ENCODE assay signal across 24 mouse cellular contexts in genomic region chr6:94149800-94150199, GRCm38 (mm10).
DNase-seq lines count a peak whose midpoint lies in the region; ATAC-seq and TF ChIP-seq lines count a peak whose summit lies in the region.
"Had no signal": no experiment of that assay in that cellular context is flagged by ENCODE, and none has a peak within 500 bp of the region (broad histone marks: within the 10 kb centered on the region; RNA-seq: fewer than 3 reads in every experiment).

No protein-coding gene starts in this region.

- no peaks in the 10 kb centered on the region for H3K36me3 ChIP-seq in hindbrain, postnatal 0 days (ENCODE audit: insufficient read depth, low read length)
- H3K36me3 ChIP-seq in hindbrain, embryonic 14.5 days (replicated peaks; ENCODE audit: control insufficient read depth, insufficient read depth) = no peaks in the 10 kb centered on the region
- H3K36me3 ChIP-seq in intestine, embryonic 16.5 days (ENCODE audit: control insufficient read depth, insufficient read depth, low read length) = no peaks in the 10 kb centered on the region
- H3K36me3 ChIP-seq: embryonic facial prominence, embryonic 13.5 days; heart, embryonic 15.5 days; hindbrain, embryonic 13.5 days; limb, embryonic 12.5 days had no signal

- no peak overlapping the region for H3K4me2 ChIP-seq in hindbrain, postnatal 0 days (ENCODE audit: low read depth, low read length)
- H3K4me2 ChIP-seq in hindbrain, embryonic 14.5 days (replicated peaks) = no peak overlapping the region
- H3K4me2 ChIP-seq in intestine, embryonic 16.5 days (ENCODE audit: low read depth, low read length) = no peak overlapping the region
- H3K4me2 ChIP-seq: embryonic facial prominence, embryonic 13.5 days; heart, embryonic 15.5 days; hindbrain, embryonic 13.5 days; limb, embryonic 12.5 days had no signal

- H3K27me3 ChIP-seq in hindbrain, postnatal 0 days (ENCODE audit: insufficient read depth, low read length) = no peaks in the 10 kb centered on the region
- no peaks in the 10 kb centered on the region for H3K27me3 ChIP-seq in hindbrain, embryonic 14.5 days (ENCODE audit: control insufficient read depth, insufficient read depth, low read length)
- no peaks in the 10 kb centered on the region for H3K27me3 ChIP-seq in intestine, embryonic 16.5 days (replicated peaks; ENCODE audit: control insufficient read depth, insufficient read depth, low read length)
- H3K27me3 ChIP-seq: embryonic facial prominence, embryonic 13.5 days; heart, embryonic 15.5 days; hindbrain, embryonic 13.5 days; limb, embryonic 12.5 days; Patski had no signal

- H3K9me3 ChIP-seq in hindbrain, postnatal 0 days (ENCODE audit: low read length) = no peaks in the 10 kb centered on the region
- no peaks in the 10 kb centered on the region for H3K9me3 ChIP-seq in hindbrain, embryonic 14.5 days (ENCODE audit: control insufficient read depth, low read length)
- H3K9me3 ChIP-seq in intestine, embryonic 16.5 days (ENCODE audit: control insufficient read depth, low read length) = no peaks in the 10 kb centered on the region
- H3K9me3 ChIP-seq: embryonic facial prominence, embryonic 13.5 days; heart, embryonic 15.5 days; hindbrain, embryonic 13.5 days; limb, embryonic 12.5 days had no signal

- 46% methylated on average over 2 of the region's 2 CpGs for WGBS in hindbrain, postnatal 0 days
- 70% methylated on average over 2 of the region's 2 CpGs for WGBS in hindbrain, embryonic 14.5 days
- WGBS in intestine, embryonic 16.5 days = 51% methylated on average over 2 of the region's 2 CpGs

- no peaks in the 10 kb centered on the region for H3K4me1 ChIP-seq in hindbrain, postnatal 0 days (ENCODE audit: insufficient read depth, low read length)
- peaks cover 6% of the 10 kb centered on the region; the same call in 1 of the 2 replicates for H3K4me1 ChIP-seq in hindbrain, embryonic 14.5 days (replicated peaks; ENCODE audit: control insufficient read depth, insufficient read depth, low read length)
- H3K4me1 ChIP-seq in intestine, embryonic 16.5 days (ENCODE audit: control insufficient read depth, insufficient read depth, low read length) = peaks cover 34% of the 10 kb centered on the region

- peak; percentile 8 to 49 for DNase-seq in frontal cortex, postnatal 36 days (ENCODE audit: low spot score in 2 of 2)
- DNase-seq in frontal cortex, postnatal 10 days (ENCODE audit: low spot score in 2 of 2) = no peak
- DNase-seq in hindbrain, postnatal 0 days (ENCODE audit: low spot score) = peak; percentile 60
- no peak for DNase-seq in hindbrain, embryonic 14.5 days (ENCODE audit: low spot score)
- DNase-seq in 3T3-L1 (ENCODE audit: low read depth, low spot score) = peak; percentile 72
- peak; percentile 40 to 55 for DNase-seq in layer of hippocampus, adult 8-10 months (ENCODE audit: low spot score in 2 of 2)
- DNase-seq in urinary bladder, postnatal 36 days (ENCODE audit: low spot score in 2 of 2) = no peak
- DNase-seq: adrenal gland, postnatal 25 days; cerebellum, adult 9-10 months; gastrocnemius, adult 2 months; kidney, adult 2 months; kidney, postnatal 14 days; right cerebral cortex, postnatal 14 days; thymus, postnatal 14 days had no signal

- TF ChIP-seq CTCF in hindbrain, postnatal 0 days (IDR thresholded peaks at IDR 0.05; ENCODE audit: low read depth) = no peak

- H3K27ac ChIP-seq in hindbrain, postnatal 0 days = no peak overlapping the region
- H3K27ac ChIP-seq in hindbrain, embryonic 14.5 days = no peak overlapping the region
- H3K27ac ChIP-seq in intestine, embryonic 16.5 days (ENCODE audit: low read length) = no peak overlapping the region
- H3K27ac ChIP-seq: embryonic facial prominence, embryonic 13.5 days; gastrocnemius, adult 2 months; heart, embryonic 15.5 days; hindbrain, embryonic 13.5 days; left cerebral cortex, adult 2 months; limb, embryonic 12.5 days; liver, embryonic 14.5 days had no signal

- no peak overlapping the region for H3K9ac ChIP-seq in hindbrain, postnatal 0 days (replicated peaks; ENCODE audit: low read length)
- no peak overlapping the region for H3K9ac ChIP-seq in hindbrain, embryonic 14.5 days
- H3K9ac ChIP-seq in intestine, embryonic 16.5 days (ENCODE audit: low read depth, low read length) = no peak overlapping the region
- H3K9ac ChIP-seq: embryonic facial prominence, embryonic 13.5 days; heart, embryonic 15.5 days; hindbrain, embryonic 13.5 days; limb, embryonic 12.5 days; liver, embryonic 14.5 days had no signal

- peak; percentile 55; the same call in 1 of the 2 replicates for ATAC-seq in hindbrain, postnatal 0 days
- ATAC-seq in hindbrain, embryonic 14.5 days (ENCODE audit: low FRiP score) = no peak
- ATAC-seq in intestine, embryonic 16.5 days = no peak
- ATAC-seq: activated CD4-positive, CD25-positive, alpha-beta regulatory T cell, adult 4 months; midbrain, embryonic 16.5 days; Patski had no signal

- H3K4me3 ChIP-seq in hindbrain, postnatal 0 days (ENCODE audit: low read length) = no peak overlapping the region
- no peak overlapping the region for H3K4me3 ChIP-seq in hindbrain, embryonic 14.5 days (replicated peaks; ENCODE audit: low read length)
- H3K4me3 ChIP-seq in intestine, embryonic 16.5 days (ENCODE audit: low read length) = no peak overlapping the region
- H3K4me3 ChIP-seq: embryonic facial prominence, embryonic 13.5 days; gastrocnemius, adult 2 months; heart, embryonic 15.5 days; hindbrain, embryonic 13.5 days; left cerebral cortex, adult 2 months; limb, embryonic 12.5 days had no signal

Comparison
In these comparisons a context has a peak if more than half of its experiments do, and no peak if none do; other contexts are left out.
1. DNase-seq: peak in frontal cortex, postnatal 36 days (2 of 2), hindbrain, postnatal 0 days (single experiment), 3T3-L1 (single experiment) and layer of hippocampus, adult 8-10 months (2 of 2); none in frontal cortex, postnatal 10 days (0 of 2), hindbrain, embryonic 14.5 days (single experiment) and urinary bladder, postnatal 36 days (0 of 2).